Mouse (Mus musculus) hindbrain, postnatal 0 days (tissue): ENCODE data around the gene Sapcd1. TPM values are rescaled to one million over a fixed set of nuclear protein-coding genes. Genes with fewer than 3 reads are reported as not detected.
A peak's percentile ranks its signal among the peaks of the same experiment; 100 is the strongest.

Source experiments
- ATAC-seq: fragments of 200-750 bp; cut with Nextera tagmentation; 2 replicates; pipeline ENCODE4 v1.8.0; 2017; ENCODE audit warnings: mild to moderate bottlenecking, moderate TSS enrichment, moderate library complexity
- DNase-seq: peaks from one replicate; pipeline ENCODE4 v3.0.0-alpha.2; 2015; ENCODE audit warnings: low spot score
- H3K27ac ChIP-seq: fragments of 300-500 bp; sonication (generic); 2 replicates; pipeline ENCODE4 v1.5.1; 2014; ENCODE audit warnings: mild to moderate bottlenecking
- H3K27me3 ChIP-seq: fragments of 300-500 bp; sonication (generic); 2 replicates; pipeline ENCODE4 v1.6.1; 2014; ENCODE audit warnings: low read length, mixed read lengths; ENCODE audit not compliant: insufficient read depth
- H3K36me3 ChIP-seq: fragments of 300-500 bp; sonication (generic); 2 replicates; pipeline ENCODE4 v1.6.1; 2014; ENCODE audit warnings: low read length, mixed read lengths; ENCODE audit not compliant: insufficient read depth
- H3K4me1 ChIP-seq: fragments of 300-500 bp; sonication (generic); 2 replicates; pipeline ENCODE4 v1.6.1; 2014; ENCODE audit warnings: antibody characterized with exemption, low read length, mixed read lengths; ENCODE audit not compliant: insufficient read depth
- H3K4me2 ChIP-seq: fragments of 300-500 bp; sonication (generic); 2 replicates; pipeline ENCODE4 v1.6.1; 2014; ENCODE audit warnings: low read depth, mild to moderate bottlenecking, low read length, moderate library complexity, mixed read lengths
- H3K4me3 ChIP-seq: fragments of 300-500 bp; sonication (generic); 2 replicates; pipeline ENCODE4 v1.5.1; 2014; ENCODE audit warnings: low read length
- H3K9ac ChIP-seq: fragments of 300-500 bp; sonication (generic); replicated peaks from 2 replicates; pipeline ENCODE4 v1.6.1; 2014; ENCODE audit warnings: mild to moderate bottlenecking, low read length, moderate library complexity, mixed read lengths
- H3K9me3 ChIP-seq: fragments of 300-500 bp; sonication (generic); 2 replicates; pipeline ENCODE4 v1.6.1; 2016; ENCODE audit warnings: low read length, mixed read lengths
- CTCF ChIP-seq: IDR thresholded peaks from 2 replicates; pipeline ENCODE4 v1.5.1; 2016; ENCODE audit warnings: antibody characterized with exemption, control low read depth, low read depth
- WGBS: fragments of 180-500 bp; shearing (Covaris S2); extraction: QIAGEN DNeasy Blood & Tissue Kit; methylation state at CpG from one replicate; pipeline ENCODE4 v1.1.7; 2014; 5-methylcytosine and 5-hydroxymethylcytosine counted together
- polyA plus RNA-seq: library from polyadenylated mRNA; unstranded; fragments of >200 nt; fragmentation: Nextera tagmentation; extraction: Ambion mirVana; gene quantifications from 2 replicates; pipeline ENCODE4 v1.2.1, GENCODE M21; 2015
- total RNA-seq: library from RNA; depleted of rRNA; stranded (reverse); fragments of >200 nt; gene quantifications from 2 replicates; pipeline ENCODE4 v1.2.3, GENCODE M21; 2014

The Sapcd1 gene
- total and polyA plus RNA-seq, 2 experiments from 2014 or later: 2.1 to 2.4 TPM

DNA sequence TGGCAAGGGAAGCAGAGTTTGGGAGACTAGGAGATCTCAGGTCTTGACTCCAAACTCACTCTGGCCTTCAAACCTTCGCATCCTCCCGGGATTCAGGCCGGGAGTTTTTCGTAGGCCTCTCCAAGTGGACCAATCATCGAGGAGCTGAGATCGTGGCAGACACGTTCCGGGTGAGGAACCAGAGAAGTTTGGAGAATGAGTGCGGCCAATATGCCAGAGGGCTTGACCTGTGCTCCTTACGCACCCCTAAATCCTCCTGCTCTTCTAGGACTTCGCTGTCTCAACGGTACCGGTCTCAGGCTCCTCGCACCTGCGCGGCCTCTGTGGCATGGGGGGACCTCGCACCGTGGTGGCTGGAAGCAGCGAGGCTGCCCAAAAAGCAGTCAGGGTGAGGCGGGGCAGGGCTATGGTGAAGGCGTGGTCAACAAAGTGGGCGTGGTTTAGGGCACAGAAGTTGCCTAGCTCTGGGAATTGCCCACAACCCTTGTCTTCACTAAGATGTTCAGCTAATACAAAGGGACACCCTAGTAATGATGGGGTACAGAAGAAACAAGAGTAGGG lies 33.0 kb upstream of the Sapcd1 start:
- H3K9ac ChIP-seq: peak overlapping the region; percentile 62; the same call in 1 of the 2 replicates
- WGBS: 56% methylated on average over 22 of the region's 22 CpGs
- no peak for TF ChIP-seq CTCF

GRCm38 (mm10) chr17:35060071-35060470 lies 32.3 kb upstream of the Sapcd1 start:
- no peaks in the 10 kb centered on the region for H3K9me3 ChIP-seq
- peak overlapping the region; percentile 84 for H3K4me3 ChIP-seq
- H3K4me2 ChIP-seq: peak overlapping the region; percentile 96
- peaks cover 6% of the 10 kb centered on the region; the same call in 1 of the 2 replicates for H3K27me3 ChIP-seq
- H3K4me1 ChIP-seq: peaks cover 8% of the 10 kb centered on the region; the same call in 1 of the 2 replicates
- peak overlapping the region; percentile 88; the same call in 1 of the 2 replicates for H3K27ac ChIP-seq
- H3K9ac ChIP-seq: peak overlapping the region; percentile 62
- DNase-seq: no peak
- no peaks in the 10 kb centered on the region; the same call in 1 of the 2 replicates for H3K36me3 ChIP-seq
- ATAC-seq: no peak
- TF ChIP-seq CTCF: no peak
- 19% methylated on average over 14 of the region's 14 CpGs for WGBS

More for the DNA sequence above, 33.0 kb upstream of the Sapcd1 start:
- Histone ChIP-seq H3K36me3 (no peaks in the 10 kb centered on the region; the same call in 1 of the 2 replicates), H3K4me1 (peaks cover 12% of the 10 kb centered on the region; the same call in 1 of the 2 replicates), H3K4me3 (peak overlapping the region; percentile 84), H3K27ac (no peak overlapping the region), H3K27me3 (peaks cover 12% of the 10 kb centered on the region), H3K9me3 (no peaks in the 10 kb centered on the region), H3K4me2 (peak overlapping the region; percentile 96)
- no peak for DNase-seq
- no peak for ATAC-seq

DNA sequence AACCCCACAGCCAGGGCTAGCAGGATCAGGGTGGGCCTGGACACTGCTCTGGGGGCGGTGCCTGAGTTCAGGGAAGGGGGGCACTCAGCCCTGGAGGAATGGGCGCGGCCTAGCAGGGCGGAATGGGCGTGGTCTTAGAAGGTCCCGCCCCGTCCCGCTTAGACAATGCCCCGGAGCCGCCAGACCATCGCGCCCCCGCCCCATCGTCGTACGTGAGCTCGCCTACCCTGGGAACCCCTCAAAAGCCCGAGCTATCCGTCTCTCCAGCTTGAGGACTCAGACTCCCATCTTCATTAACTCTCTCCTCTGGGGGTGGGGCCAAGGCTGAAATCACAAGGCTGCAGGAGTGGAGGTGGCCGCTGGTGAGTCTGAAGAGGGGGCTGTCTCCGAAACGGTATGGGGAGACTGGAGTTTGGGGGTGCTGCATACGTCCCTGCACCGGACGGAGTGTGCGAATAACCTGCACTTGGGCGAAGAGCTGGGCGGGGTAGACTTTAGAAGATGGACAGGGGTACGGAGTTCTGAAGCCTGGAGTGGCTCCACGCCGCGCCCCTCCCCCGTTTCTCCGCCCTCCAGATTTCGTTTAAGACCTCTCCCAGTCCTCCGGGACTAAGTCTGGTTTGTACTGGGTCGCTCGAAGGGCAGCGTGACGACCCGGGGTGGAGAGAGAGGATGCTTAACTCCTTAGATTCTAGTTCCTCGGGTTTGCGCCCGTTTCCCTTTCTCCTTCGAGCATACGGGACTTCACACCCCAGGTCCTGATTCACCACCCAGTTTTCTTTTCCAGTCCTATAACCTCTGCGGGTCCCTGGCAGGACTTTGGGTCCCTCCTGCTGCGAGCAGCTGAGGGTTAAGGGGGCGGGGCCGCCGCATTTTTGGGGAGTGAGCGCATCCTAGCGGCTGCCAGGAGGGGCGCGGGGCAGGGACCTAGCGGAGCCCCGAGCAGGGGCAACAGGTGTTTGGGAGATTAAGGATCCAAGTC lies 31.4 kb upstream of the Sapcd1 start, which contains the start of gene Ddah2:
Gene Ddah2 (plus strand): TSS at position 125 of the 982 bp plus-strand sequence.
- WGBS: under 1% methylated on average over 55 of the region's 57 CpGs
- no peaks in the 10 kb centered on the region; the same call in 1 of the 2 replicates for H3K36me3 ChIP-seq
- H3K27ac ChIP-seq: peak within 1 kb of the TSS; percentile 88
- no peaks in the 10 kb centered on the region for H3K9me3 ChIP-seq
- peak within 1 kb of the TSS; percentile 96 for H3K4me2 ChIP-seq
- peak within 1 kb of the TSS; percentile 62 for H3K9ac ChIP-seq
- DNase-seq (peak; percentile 95), ATAC-seq (peak; percentile 93)
- H3K4me1 ChIP-seq: peaks cover 6% of the 10 kb centered on the region; the same call in 1 of the 2 replicates
- no peaks in the 10 kb centered on the region for H3K27me3 ChIP-seq
- TF ChIP-seq CTCF: peak; percentile 83
- H3K4me3 ChIP-seq: peak within 1 kb of the TSS; percentile 84

GRCm38 (mm10) chr17:35058316-35058715 lies 30.5 kb upstream of the Sapcd1 start:
- H3K9me3 ChIP-seq: no peaks in the 10 kb centered on the region
- H3K4me2 ChIP-seq: peak overlapping the region; percentile 96
- no peak for TF ChIP-seq CTCF
- peak overlapping the region; percentile 84 for H3K4me3 ChIP-seq
- peaks cover 6% of the 10 kb centered on the region; the same call in 1 of the 2 replicates for H3K4me1 ChIP-seq
- no peaks in the 10 kb centered on the region; the same call in 1 of the 2 replicates for H3K36me3 ChIP-seq
- H3K27me3 ChIP-seq: no peaks in the 10 kb centered on the region
- ATAC-seq: no peak
- peak overlapping the region; percentile 62; the same call in 1 of the 2 replicates for H3K9ac ChIP-seq
- DNase-seq: no peak
- peak overlapping the region; percentile 88; the same call in 1 of the 2 replicates for H3K27ac ChIP-seq
- WGBS: 64% methylated on average over 9 of the region's 9 CpGs

DNA sequence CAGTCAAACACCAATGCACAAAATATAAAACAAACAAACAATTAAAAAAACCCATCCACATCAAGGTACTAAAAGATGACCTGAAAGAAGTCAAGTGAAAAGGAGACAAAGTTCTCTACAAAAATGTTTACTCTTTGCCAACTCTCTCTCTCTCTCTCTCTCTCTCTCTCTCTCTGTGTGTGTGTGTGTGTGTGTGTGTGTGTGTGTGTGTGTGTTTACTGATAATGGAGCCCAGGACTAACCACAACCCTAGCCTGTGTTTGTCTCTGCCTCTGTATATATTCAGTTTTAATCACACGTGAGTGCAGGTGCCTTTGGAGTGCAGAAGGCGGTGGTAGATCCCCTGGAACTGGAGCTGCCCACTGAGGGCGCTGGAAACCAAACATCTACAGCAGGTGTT lies 29.3 kb upstream of the Sapcd1 start:
- no peaks in the 10 kb centered on the region for H3K9me3 ChIP-seq
- no peak for TF ChIP-seq CTCF
- H3K9ac ChIP-seq: no peak overlapping the region
- H3K4me2 ChIP-seq: no peak overlapping the region
- 79% methylated on average over 3 of the region's 3 CpGs for WGBS
- no peaks in the 10 kb centered on the region; the same call in 1 of the 2 replicates for H3K36me3 ChIP-seq
- ATAC-seq (no peak), DNase-seq (no peak)
- H3K4me1 ChIP-seq: peaks cover 6% of the 10 kb centered on the region; the same call in 1 of the 2 replicates
- H3K27me3 ChIP-seq: no peaks in the 10 kb centered on the region
- no peak overlapping the region for H3K4me3 ChIP-seq
- H3K27ac ChIP-seq: no peak overlapping the region

DNA sequence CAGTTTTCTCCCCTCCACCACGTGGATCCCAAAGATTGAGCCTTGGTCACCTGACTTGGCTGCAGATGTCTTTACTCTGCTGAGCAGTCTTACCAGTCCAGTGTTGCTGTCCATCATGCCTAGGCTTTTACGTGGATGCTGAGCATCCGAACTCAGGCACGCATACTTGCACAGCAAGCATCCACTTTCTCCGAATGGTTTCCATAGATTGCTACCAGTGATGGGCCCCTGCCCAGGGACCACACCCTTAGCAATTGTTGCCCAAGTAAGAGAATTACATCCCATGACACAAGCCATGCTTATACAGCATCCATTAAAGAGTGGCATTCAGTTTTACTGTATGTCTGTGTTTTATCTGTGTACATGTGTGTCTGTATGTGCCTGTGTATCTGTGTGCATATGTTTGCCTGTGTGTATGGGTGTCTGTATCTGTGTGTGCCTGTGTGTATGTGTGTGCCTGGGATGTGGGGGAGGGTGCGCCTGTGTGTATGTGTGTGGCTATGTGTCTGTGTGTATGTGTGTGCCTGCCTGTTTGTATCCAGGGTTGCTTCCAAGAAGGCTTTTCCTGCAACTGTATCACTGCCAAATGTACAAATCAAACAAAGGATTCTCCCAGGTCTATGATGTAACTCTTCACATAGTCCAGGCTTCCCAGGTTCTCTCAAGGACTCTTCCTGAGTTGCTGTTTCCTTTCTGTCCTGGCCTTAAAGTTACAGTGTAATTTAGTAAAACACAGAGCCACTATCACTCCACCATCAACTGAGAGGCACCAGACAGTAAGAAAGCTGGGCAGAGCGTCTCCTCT lies 28.1 kb upstream of the Sapcd1 start:
- DNase-seq (no peak), ATAC-seq (no peak)
- Histone ChIP-seq H3K27ac (no peak overlapping the region), H3K27me3 (no peaks in the 10 kb centered on the region), H3K9ac (no peak overlapping the region), H3K36me3 (no peaks in the 10 kb centered on the region; the same call in 1 of the 2 replicates), H3K4me2 (no peak overlapping the region), H3K4me1 (peaks cover 6% of the 10 kb centered on the region; the same call in 1 of the 2 replicates), H3K9me3 (no peaks in the 10 kb centered on the region), H3K4me3 (no peak overlapping the region)
- 89% methylated on average over 7 of the region's 7 CpGs for WGBS
- no peak for TF ChIP-seq CTCF
